Mouse (Mus musculus): ENCODE results near the gene Azin2. TPM values are rescaled to one million over a fixed set of nuclear protein-coding genes. Genes with fewer than 3 reads are reported as not detected.

The Azin2 gene
- polyA plus RNA-seq, 1 experiment = 14.3 TPM

DNA sequence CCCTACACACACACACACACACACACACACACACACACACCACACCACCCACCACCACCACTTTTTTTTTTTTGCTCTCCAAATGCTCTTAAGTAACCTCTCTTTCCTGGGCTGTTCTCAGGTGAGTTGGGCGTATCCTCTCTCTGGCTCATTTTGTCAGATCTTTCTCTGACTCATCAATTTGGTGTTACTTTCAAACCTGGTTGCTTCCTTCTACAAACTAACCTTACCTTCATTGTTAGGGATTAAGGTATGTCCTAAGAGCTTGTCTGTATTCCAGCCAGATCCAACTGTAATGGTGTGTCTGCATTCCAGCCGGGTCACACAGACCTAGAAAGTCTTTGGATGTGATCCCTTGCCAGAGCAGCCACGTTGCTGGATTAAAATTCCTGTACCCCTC is 15.0 kb upstream of the Azin2 start:
- DNase-seq (ENCODE audit: low read depth) = no peak
- no peak for TF ChIP-seq CTCF (IDR thresholded peaks at IDR 0.05; ENCODE audit: borderline replicate concordance, extremely low read depth, insufficient read depth, insufficient read length)
- no peak for TF ChIP-seq POLR2A (IDR thresholded peaks at IDR 0.05; ENCODE audit: borderline replicate concordance, extremely low read depth, insufficient read depth, insufficient read length, poor library complexity, severe bottlenecking)

GRCm38 (mm10) chr4:128976577-128976976 is 14.3 kb upstream of the Azin2 start:
- DNase-seq (ENCODE audit: low read depth) = no peak
- TF ChIP-seq POLR2A (IDR thresholded peaks at IDR 0.05; ENCODE audit: borderline replicate concordance, extremely low read depth, insufficient read depth, insufficient read length, poor library complexity, severe bottlenecking) (no peak), CTCF (IDR thresholded peaks at IDR 0.05; ENCODE audit: borderline replicate concordance, extremely low read depth, insufficient read depth, insufficient read length) (no peak)

GRCm38 (mm10) chr4:128974677-128975076 is 12.4 kb upstream of the Azin2 start:
- TF ChIP-seq POLR2A (IDR thresholded peaks at IDR 0.05; ENCODE audit: borderline replicate concordance, extremely low read depth, insufficient read depth, insufficient read length, poor library complexity, severe bottlenecking) (no peak), CTCF (IDR thresholded peaks at IDR 0.05; ENCODE audit: borderline replicate concordance, extremely low read depth, insufficient read depth, insufficient read length) (no peak)
- no peak for DNase-seq (ENCODE audit: low read depth)

DNA sequence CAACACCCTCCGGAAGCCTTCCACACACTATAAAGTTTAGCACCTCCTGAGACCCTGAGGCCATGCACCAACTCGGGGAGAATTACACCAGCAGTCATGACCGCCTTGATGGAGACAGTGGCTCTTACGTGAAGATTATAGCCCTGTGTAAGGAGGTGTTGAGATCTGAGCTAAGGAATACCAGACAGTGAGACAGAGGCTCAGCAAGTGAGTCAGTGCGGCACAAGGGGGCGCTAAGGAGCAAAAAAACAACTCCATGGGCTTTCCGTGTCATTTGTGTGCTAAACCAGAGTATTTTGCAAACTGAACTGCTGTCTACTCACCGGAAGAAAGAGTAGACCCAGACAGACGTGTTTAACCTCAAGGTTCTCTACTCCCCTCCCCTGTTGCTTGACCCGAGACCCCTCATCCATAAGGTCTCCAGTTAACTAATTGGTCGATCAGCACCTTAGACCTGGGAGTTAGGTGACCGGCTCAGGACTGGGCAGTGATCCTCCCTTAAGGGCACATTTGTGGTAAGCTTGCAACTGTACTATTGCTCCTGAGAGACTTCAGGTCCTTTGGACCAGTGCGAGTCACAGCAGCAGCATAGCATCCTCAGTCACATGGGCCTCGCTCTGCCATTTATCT is 8.9 kb upstream of the Azin2 start:
- peak; percentile 83 for DNase-seq (ENCODE audit: low read depth)
- TF ChIP-seq POLR2A (IDR thresholded peaks at IDR 0.05; ENCODE audit: borderline replicate concordance, extremely low read depth, insufficient read depth, insufficient read length, poor library complexity, severe bottlenecking) (no peak), CTCF (IDR thresholded peaks at IDR 0.05; ENCODE audit: borderline replicate concordance, extremely low read depth, insufficient read depth, insufficient read length) (peak; percentile 84)

DNA sequence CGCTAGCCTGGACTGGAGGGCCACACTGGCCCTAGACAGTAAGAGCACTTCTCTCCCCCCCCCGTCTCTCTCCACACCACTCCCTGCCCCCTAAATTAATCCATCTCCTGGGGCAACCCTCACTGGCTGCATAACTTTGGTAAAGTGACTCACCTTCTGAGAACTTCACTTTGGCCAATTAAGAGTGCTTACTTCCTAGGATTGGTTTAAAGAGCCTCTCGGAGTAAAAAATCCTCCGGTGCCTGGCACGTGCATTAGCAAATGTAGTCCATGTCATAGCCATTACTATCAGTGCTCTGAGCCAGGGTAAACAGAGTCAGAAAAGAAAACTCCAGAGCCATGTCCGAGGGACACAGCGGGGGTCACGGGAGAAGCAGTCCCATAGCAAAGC is 8.2 kb upstream of the Azin2 start:
- DNase-seq (ENCODE audit: low read depth) = no peak
- TF ChIP-seq CTCF (IDR thresholded peaks at IDR 0.05; ENCODE audit: borderline replicate concordance, extremely low read depth, insufficient read depth, insufficient read length) = no peak
- no peak for TF ChIP-seq POLR2A (IDR thresholded peaks at IDR 0.05; ENCODE audit: borderline replicate concordance, extremely low read depth, insufficient read depth, insufficient read length, poor library complexity, severe bottlenecking)

- DNase-seq (ENCODE audit: low read depth) = peak; percentile 32
- TF ChIP-seq POLR2A (IDR thresholded peaks at IDR 0.05; ENCODE audit: borderline replicate concordance, extremely low read depth, insufficient read depth, insufficient read length, poor library complexity, severe bottlenecking) = no peak
- no peak for TF ChIP-seq CTCF (IDR thresholded peaks at IDR 0.05; ENCODE audit: borderline replicate concordance, extremely low read depth, insufficient read depth, insufficient read length)
Measured at GRCm38 (mm10) chr4:128969607-128970416, 7.6 kb upstream of the Azin2 start.

DNA sequence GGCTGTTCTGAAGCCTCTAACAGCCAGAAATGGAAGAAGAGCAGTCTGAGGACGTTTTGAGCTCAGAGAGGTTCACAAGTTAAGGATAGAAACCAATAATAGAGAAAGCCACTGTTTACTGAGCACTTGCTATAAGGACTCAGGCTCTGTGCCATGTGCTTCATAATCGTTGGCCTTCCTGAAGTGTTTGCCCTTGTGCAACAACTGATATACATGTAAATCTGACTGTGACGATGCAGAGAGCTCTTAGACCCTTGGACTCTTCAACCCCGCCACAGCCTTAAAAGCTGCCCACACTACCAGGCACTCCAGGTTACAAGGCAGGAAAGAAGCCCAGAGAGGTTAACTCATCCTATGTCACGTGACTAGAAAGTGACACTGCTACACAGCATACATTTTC is 6.8 kb upstream of the Azin2 start:
- TF ChIP-seq CTCF (IDR thresholded peaks at IDR 0.05; ENCODE audit: borderline replicate concordance, extremely low read depth, insufficient read depth, insufficient read length) = no peak
- TF ChIP-seq POLR2A (IDR thresholded peaks at IDR 0.05; ENCODE audit: borderline replicate concordance, extremely low read depth, insufficient read depth, insufficient read length, poor library complexity, severe bottlenecking) = no peak
- no peak for DNase-seq (ENCODE audit: low read depth)

GRCm38 (mm10) chr4:128966751-128967150 is 4.5 kb upstream of the Azin2 start:
- TF ChIP-seq CTCF (IDR thresholded peaks at IDR 0.05; ENCODE audit: borderline replicate concordance, extremely low read depth, insufficient read depth, insufficient read length) (no peak), POLR2A (IDR thresholded peaks at IDR 0.05; ENCODE audit: borderline replicate concordance, extremely low read depth, insufficient read depth, insufficient read length, poor library complexity, severe bottlenecking) (no peak)

GRCm38 (mm10) chr4:128962926-128963290 is 666 bp upstream of the Azin2 start:
- TF ChIP-seq CTCF (IDR thresholded peaks at IDR 0.05; ENCODE audit: borderline replicate concordance, extremely low read depth, insufficient read depth, insufficient read length) (no peak), POLR2A (IDR thresholded peaks at IDR 0.05; ENCODE audit: borderline replicate concordance, extremely low read depth, insufficient read depth, insufficient read length, poor library complexity, severe bottlenecking) (no peak)
- DNase-seq (ENCODE audit: low read depth) = peak; percentile 48

More at GRCm38 (mm10) chr4:128966751-128967150, 4.5 kb upstream of the Azin2 start:
- peak; percentile 92 for DNase-seq (ENCODE audit: low read depth)

DNA sequence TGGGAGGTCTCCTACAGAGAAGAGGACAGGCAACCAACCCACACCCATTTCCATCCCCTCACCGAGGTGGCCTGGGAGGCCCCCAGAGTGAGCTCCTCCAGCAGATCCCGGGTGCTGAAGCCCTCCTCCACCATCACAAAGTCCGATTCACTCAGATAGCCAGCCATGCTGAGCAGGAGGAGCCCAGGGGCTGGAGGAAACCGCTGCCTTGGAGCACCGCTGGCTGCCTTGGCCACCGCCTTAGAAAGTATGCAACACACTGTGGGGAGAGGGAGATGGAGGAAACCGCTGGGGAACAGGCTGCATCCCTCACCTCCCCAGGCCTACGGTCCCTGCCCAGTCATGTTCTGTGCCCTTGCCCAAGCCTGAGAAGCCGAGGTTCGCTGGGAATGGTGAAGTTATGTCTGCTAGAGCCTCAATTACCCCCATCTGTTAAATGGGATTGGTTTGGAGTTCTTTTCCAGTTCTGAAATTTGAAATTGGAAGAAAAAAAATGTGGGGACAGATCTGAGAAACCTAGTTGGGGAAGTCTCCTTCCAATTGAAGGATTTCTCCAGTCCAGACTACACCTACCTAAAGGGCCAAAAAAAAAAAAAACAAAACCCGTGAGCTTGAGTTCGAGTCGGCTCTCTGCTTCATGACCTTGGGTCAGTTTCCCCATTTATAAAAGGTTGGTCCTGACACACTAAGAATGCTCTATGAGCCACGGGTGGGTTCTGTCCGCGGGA is 777 bp downstream of the Azin2 start:
- TF ChIP-seq POLR2A (IDR thresholded peaks at IDR 0.05; ENCODE audit: borderline replicate concordance, extremely low read depth, insufficient read depth, insufficient read length, poor library complexity, severe bottlenecking) = no peak
- TF ChIP-seq CTCF (IDR thresholded peaks at IDR 0.05; ENCODE audit: borderline replicate concordance, extremely low read depth, insufficient read depth, insufficient read length) = no peak
- no peak for DNase-seq (ENCODE audit: low read depth)

DNA sequence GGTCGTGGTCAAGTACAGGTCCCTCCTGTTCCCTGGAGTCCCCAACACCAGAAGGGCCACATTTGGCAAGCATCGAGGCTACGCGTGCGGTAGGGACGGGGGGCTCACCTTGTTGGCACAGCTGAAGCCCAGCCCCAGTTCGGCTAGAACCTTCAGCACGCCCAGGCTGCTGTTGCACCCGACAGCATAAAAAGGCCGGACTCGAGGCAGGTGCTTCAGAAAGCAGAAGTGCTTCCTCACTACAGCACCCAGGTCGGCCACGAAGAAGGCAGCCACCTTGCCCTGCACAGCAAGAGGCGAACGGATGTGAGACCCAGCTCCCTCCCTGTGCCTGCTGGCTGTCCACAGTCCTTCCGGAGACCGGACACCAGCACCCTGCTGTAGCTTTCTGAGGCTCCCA is 2.6 kb downstream of the Azin2 start:
- TF ChIP-seq CTCF (IDR thresholded peaks at IDR 0.05; ENCODE audit: borderline replicate concordance, extremely low read depth, insufficient read depth, insufficient read length) (no peak), POLR2A (IDR thresholded peaks at IDR 0.05; ENCODE audit: borderline replicate concordance, extremely low read depth, insufficient read depth, insufficient read length, poor library complexity, severe bottlenecking) (no peak)
- DNase-seq (ENCODE audit: low read depth) = no peak
